Mouse (Mus musculus) stomach, postnatal 0 days (tissue): ENCODE results near the gene Cmas. TPM values are rescaled to one million over a fixed set of nuclear protein-coding genes. Genes with fewer than 3 reads are reported as not detected.

ENCODE experiments used
- ATAC-seq: fragments of 200-750 bp; cut with Nextera tagmentation; 2 replicates; pipeline ENCODE4 v1.8.0; 2017; ENCODE audit not compliant: low FRiP score, low TSS enrichment
- DNase-seq: peaks from one replicate; pipeline ENCODE4 v3.0.0-alpha.2; 2016; ENCODE audit warnings: low spot score
- H3K27ac ChIP-seq: fragments of 300-500 bp; sonication (generic); replicated peaks from 2 replicates; pipeline ENCODE4 v1.5.1; 2014; ENCODE audit warnings: mild to moderate bottlenecking, control low read depth
- H3K27me3 ChIP-seq: fragments of 300-500 bp; sonication (generic); 2 replicates; pipeline ENCODE4 v1.6.1; 2014; ENCODE audit warnings: low read length; ENCODE audit not compliant: control insufficient read depth, insufficient read depth
- H3K36me3 ChIP-seq: fragments of 300-500 bp; sonication (generic); 2 replicates; pipeline ENCODE4 v1.6.1; 2014; ENCODE audit warnings: low read length, mixed read lengths; ENCODE audit not compliant: control insufficient read depth, insufficient read depth
- H3K4me1 ChIP-seq: fragments of 300-500 bp; sonication (generic); replicated peaks from 2 replicates; pipeline ENCODE4 v1.6.1; 2014; ENCODE audit warnings: antibody characterized with exemption; ENCODE audit not compliant: control insufficient read depth, insufficient read depth
- H3K4me2 ChIP-seq: fragments of 300-500 bp; sonication (generic); replicated peaks from 2 replicates; pipeline ENCODE4 v1.6.1; 2014; ENCODE audit warnings: low read depth, mild to moderate bottlenecking, control low read depth, moderate library complexity
- H3K4me3 ChIP-seq: fragments of 300-500 bp; sonication (generic); 2 replicates; pipeline ENCODE4 v1.5.1; 2014; ENCODE audit warnings: low read depth, low read length, control low read depth
- H3K9ac ChIP-seq: fragments of 300-500 bp; sonication (generic); 2 replicates; pipeline ENCODE4 v1.6.1; 2014; ENCODE audit warnings: mild to moderate bottlenecking, low read length, control low read depth, mixed read lengths
- H3K9me3 ChIP-seq: fragments of 300-500 bp; sonication (generic); 2 replicates; pipeline ENCODE4 v1.6.1; 2016; ENCODE audit warnings: low read length; ENCODE audit not compliant: control insufficient read depth
- CTCF ChIP-seq: IDR thresholded peaks from 2 replicates; pipeline ENCODE4 v1.5.1; 2016; ENCODE audit warnings: antibody characterized with exemption, low read depth, mild to moderate bottlenecking, moderate library complexity
- EP300 ChIP-seq: optimal IDR thresholded peaks from 2 replicates; pipeline ENCODE3; 2016; ENCODE audit warnings: antibody characterized with exemption
- WGBS: fragments of 180-500 bp; shearing (Covaris S2); extraction: QIAGEN DNeasy Blood & Tissue Kit; methylation state at CpG from one replicate; pipeline ENCODE4 v1.1.7; 2014; 5-methylcytosine and 5-hydroxymethylcytosine counted together
- polyA plus RNA-seq: library from polyadenylated mRNA; unstranded; fragments of >200 nt; fragmentation: Nextera tagmentation; extraction: Ambion mirVana; gene quantifications from 2 replicates; pipeline ENCODE4 v1.2.1, GENCODE M21; 2015

The Cmas gene
- polyA plus RNA-seq, 1 experiment from 2014 or later = 79.5 TPM

DNA sequence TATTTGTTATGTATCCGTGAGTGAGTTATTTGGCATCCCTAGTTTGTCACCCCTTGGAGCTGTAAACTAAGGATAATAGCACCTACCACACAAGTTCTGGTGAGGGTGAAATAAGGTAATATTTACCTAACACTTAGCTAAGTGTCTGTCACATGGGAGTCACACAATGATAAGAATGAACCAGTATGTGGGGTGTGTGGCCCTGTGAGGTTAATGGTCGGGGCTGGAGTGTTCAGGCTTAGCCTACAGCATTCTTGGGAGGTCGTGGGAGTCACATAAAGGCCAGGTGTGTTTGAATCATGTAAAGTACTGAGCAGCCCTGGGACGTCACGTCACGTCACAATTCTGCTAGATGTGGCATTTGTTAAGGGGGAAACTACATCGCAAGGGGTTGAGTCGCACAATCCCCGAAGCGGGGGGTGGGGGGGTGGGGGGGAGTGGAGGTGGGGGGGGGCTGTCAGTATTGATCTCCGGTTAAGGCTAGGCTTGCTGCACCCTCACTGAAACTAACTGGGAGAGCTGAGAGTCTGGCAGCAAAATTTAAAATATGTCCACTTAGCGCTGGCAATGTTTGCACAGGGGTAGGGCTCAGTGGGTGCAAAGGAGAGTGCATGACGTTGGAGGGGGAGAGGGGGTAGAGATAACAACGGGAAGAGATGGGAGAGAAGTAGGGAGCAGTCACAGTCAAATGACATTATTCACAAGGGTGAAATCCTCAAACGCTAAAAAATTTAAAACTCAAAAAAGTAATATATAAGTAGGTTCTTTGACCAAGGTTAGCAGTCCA is 39.4 kb downstream of the Cmas start:
- DNase-seq = no peak
- no peak overlapping the region for H3K27ac ChIP-seq
- no peaks in the 10 kb centered on the region for H3K27me3 ChIP-seq
- H3K9me3 ChIP-seq = no peaks in the 10 kb centered on the region
- no peaks in the 10 kb centered on the region for H3K4me1 ChIP-seq
- no peak overlapping the region for H3K4me2 ChIP-seq
- H3K9ac ChIP-seq = no peak overlapping the region
- H3K36me3 ChIP-seq = no peaks in the 10 kb centered on the region
- ATAC-seq = no peak
- TF ChIP-seq EP300 (no peak), CTCF (no peak)
- WGBS = 26% methylated on average over 15 of the region's 15 CpGs
- no peak overlapping the region for H3K4me3 ChIP-seq

DNA sequence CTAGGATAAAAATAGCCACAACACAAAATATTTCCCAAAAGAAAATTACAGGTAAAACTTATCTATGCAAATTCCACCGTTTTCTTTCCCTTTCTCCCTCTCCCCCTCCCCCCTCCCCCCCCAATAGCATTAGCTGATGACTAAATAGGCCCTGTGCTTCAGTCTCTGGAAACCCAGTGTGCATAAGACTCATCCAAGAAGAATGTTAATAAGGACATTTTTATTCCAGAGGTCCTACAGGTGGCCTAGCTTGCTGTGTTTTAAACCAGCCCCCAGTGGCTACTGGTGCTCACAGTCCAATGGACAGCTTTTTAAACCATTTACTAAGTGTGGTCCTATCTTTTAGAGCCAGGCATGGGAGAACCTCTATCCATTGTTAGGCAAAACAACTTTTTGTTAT is 41.5 kb downstream of the Cmas start:
- no peak overlapping the region for H3K4me3 ChIP-seq
- no peaks in the 10 kb centered on the region for H3K9me3 ChIP-seq
- no peaks in the 10 kb centered on the region for H3K27me3 ChIP-seq
- ATAC-seq (no peak), DNase-seq (no peak)
- WGBS = 70% methylated on average over 1 of the region's 1 CpGs
- H3K27ac ChIP-seq = no peak overlapping the region
- no peak overlapping the region for H3K4me2 ChIP-seq
- no peak overlapping the region for H3K9ac ChIP-seq
- TF ChIP-seq CTCF = no peak
- TF ChIP-seq EP300 = no peak
- no peaks in the 10 kb centered on the region for H3K36me3 ChIP-seq
- no peaks in the 10 kb centered on the region for H3K4me1 ChIP-seq

DNA sequence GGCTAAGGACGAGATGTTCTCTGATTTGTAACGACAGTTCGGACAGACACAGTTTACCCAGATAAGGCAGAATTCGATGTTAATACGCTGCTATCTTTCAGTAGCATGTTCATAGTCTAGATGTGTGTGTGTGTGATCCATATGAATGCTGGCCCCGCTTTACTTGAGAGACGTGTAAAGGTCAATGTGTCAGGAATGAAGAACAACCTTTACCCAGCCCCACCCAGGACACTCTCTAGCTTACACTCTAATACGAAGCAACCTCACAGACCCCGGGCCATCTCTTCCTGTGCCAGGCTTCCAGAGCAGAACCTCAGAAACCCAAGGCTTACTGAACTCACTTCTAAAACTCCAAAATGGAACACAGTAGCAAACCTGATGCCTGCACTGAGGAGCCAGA is 42.4 kb downstream of the Cmas start:
- WGBS = 82% methylated on average over 9 of the region's 9 CpGs
- H3K27ac ChIP-seq = no peak overlapping the region
- H3K9me3 ChIP-seq = no peaks in the 10 kb centered on the region
- no peak for TF ChIP-seq EP300
- TF ChIP-seq CTCF = no peak
- H3K4me1 ChIP-seq = no peaks in the 10 kb centered on the region
- no peaks in the 10 kb centered on the region for H3K27me3 ChIP-seq
- H3K36me3 ChIP-seq = no peaks in the 10 kb centered on the region
- ATAC-seq (no peak), DNase-seq (no peak)
- H3K4me2 ChIP-seq = no peak overlapping the region
- H3K9ac ChIP-seq = no peak overlapping the region
- H3K4me3 ChIP-seq = no peak overlapping the region

DNA sequence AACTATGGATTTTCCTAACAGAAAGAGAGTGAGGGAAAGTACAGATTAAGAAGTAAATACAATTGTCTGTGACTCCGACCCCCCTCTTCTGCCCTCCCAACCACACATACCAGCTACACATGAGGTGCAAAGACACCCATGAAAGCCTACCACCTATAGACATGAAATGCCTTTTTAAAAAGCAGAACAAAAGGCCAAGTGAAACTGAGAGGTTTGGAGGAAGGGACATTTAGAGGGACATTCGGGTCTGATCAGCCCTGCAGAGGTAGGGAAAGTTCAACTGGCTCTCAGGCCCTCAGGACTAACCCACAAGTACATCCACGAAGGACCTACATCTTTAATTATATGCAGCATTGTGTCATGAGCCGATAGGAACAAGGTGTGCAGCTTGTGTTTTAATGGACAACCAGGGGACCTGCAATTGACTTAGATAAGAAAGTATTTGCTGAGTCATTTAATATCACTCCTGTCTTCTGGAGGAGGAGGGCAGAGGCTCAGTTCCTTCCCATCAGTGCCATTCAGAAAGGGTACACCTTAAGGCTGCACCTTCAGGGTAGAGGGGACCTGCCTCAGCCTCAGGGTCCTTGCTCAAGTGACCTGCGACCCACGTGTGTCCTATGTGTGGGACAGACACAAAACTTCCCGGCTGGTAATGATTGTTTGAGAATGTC is 43.4 kb downstream of the Cmas start:
- Histone ChIP-seq H3K4me2 (no peak overlapping the region), H3K27ac (no peak overlapping the region), H3K9me3 (no peaks in the 10 kb centered on the region), H3K27me3 (no peaks in the 10 kb centered on the region), H3K4me3 (no peak overlapping the region), H3K36me3 (no peaks in the 10 kb centered on the region), H3K9ac (no peak overlapping the region), H3K4me1 (no peaks in the 10 kb centered on the region)
- 61% methylated on average over 7 of the region's 7 CpGs for WGBS
- DNase-seq (no peak), ATAC-seq (no peak)
- TF ChIP-seq EP300 = no peak
- no peak for TF ChIP-seq CTCF

DNA sequence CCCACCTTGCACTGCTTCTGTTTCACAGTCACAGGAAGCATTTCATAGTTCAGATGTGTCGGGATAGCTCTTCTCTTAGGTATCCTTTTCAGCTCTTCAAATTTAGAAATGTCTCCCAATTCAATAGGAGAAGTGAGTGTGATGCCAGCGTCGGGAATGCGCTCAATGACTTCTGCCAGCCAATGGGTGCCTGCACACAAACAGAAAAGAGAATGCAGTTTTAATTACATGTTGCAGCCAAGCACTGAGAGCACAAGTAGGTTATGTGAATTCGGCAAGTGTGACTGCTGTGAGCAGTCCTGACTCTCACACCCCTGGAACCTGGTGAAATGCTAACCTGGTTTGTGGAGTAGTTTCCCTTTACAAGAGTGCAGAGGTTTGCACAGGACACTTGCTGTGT is 45.2 kb downstream of the Cmas start:
- 79% methylated on average over 5 of the region's 5 CpGs for WGBS
- no peak overlapping the region for H3K4me3 ChIP-seq
- no peak overlapping the region for H3K27ac ChIP-seq
- H3K9me3 ChIP-seq = no peaks in the 10 kb centered on the region
- H3K4me2 ChIP-seq = no peak overlapping the region
- no peak overlapping the region for H3K9ac ChIP-seq
- no peaks in the 10 kb centered on the region for H3K36me3 ChIP-seq
- TF ChIP-seq CTCF (no peak), EP300 (no peak)
- ATAC-seq (no peak), DNase-seq (no peak)
- H3K27me3 ChIP-seq = no peaks in the 10 kb centered on the region
- no peaks in the 10 kb centered on the region for H3K4me1 ChIP-seq
